Mouse (Mus musculus) ES-Bruce4 (cell line): ENCODE results near the gene Evi2b.

Source experiments
- CTCF ChIP-seq: IDR thresholded peaks from one replicate; pipeline ENCODE4 v1.8.1; 2011; ENCODE audit warnings: low read depth, low read length
- EP300 ChIP-seq: IDR thresholded peaks from 2 replicates; pipeline ENCODE4 v1.6.1; 2011; ENCODE audit warnings: low read depth, low read length; ENCODE audit not compliant: insufficient read depth
- POLR2A ChIP-seq: IDR thresholded peaks from one replicate; pipeline ENCODE4 v1.8.1; 2011; ENCODE audit warnings: low read length; ENCODE audit not compliant: insufficient read depth

GRCm38 (mm10) chr11:79560536-79560935 lies 37.0 kb upstream of the Evi2b start:
- TF ChIP-seq EP300 (no peak), POLR2A (no peak), CTCF (no peak)
